In genomic region chr8:90882088-90882691, GRCm38 (mm10) we compare ENCODE assay signal across 16 mouse cellular contexts.
"Had no signal": no experiment of that assay in that cellular context is flagged by ENCODE, and none has a peak within 500 bp of the region (broad histone marks: within the 10 kb centered on the region; RNA-seq: fewer than 3 reads in every experiment).

No protein-coding gene starts in this region.

- H3K27me3 ChIP-seq: limb, embryonic 12.5 days; lung, embryonic 15.5 days; megakaryocyte, embryonic 14.5 days; neural tube, embryonic 12.5 days; stomach, embryonic 15.5 days had no signal

- H3K9me3 ChIP-seq: limb, embryonic 12.5 days; liver, embryonic 13.5 days; lung, embryonic 15.5 days; megakaryocyte, embryonic 14.5 days; midbrain, embryonic 12.5 days; neural tube, embryonic 12.5 days; stomach, embryonic 15.5 days had no signal

- H3K27ac ChIP-seq: left cerebral cortex, adult 2 months; limb, embryonic 12.5 days; liver, embryonic 13.5 days; lung, embryonic 15.5 days; macrophage; midbrain, embryonic 12.5 days; neural tube, embryonic 12.5 days; stomach, embryonic 15.5 days had no signal

- H3K9ac ChIP-seq: limb, embryonic 12.5 days; liver, embryonic 13.5 days; liver, postnatal 0 days; lung, embryonic 15.5 days; midbrain, embryonic 12.5 days; neural tube, embryonic 12.5 days; stomach, embryonic 15.5 days had no signal

- H3K4me3 ChIP-seq: left cerebral cortex, adult 2 months; limb, embryonic 12.5 days; liver, embryonic 13.5 days; lung, embryonic 15.5 days; megakaryocyte, embryonic 14.5 days; midbrain, embryonic 12.5 days; neural tube, embryonic 12.5 days; stomach, embryonic 15.5 days had no signal

- DNase-seq: kidney, adult 18-20 months; kidney, postnatal 14 days; liver; liver, embryonic 13.5 days; liver, postnatal 0 days; lung, postnatal 14 days; right cerebral cortex, postnatal 14 days; thymus, postnatal 4 days had no signal

- H3K36me3 ChIP-seq: limb, embryonic 12.5 days; liver, embryonic 13.5 days; lung, embryonic 15.5 days; midbrain, embryonic 12.5 days; neural tube, embryonic 12.5 days; stomach, embryonic 15.5 days had no signal
